Mouse (Mus musculus): ENCODE measurements around the gene Tln1. TPM values are rescaled to one million over a fixed set of nuclear protein-coding genes. Genes with fewer than 3 reads are reported as not detected.
"Not testable (repeated sequence)": the region's sequence is repeated elsewhere in the genome, so short reads cannot be mapped to it uniquely, and the experiment has no call there.

Gene Tln1
- 55.6 and 61.1 TPM in 2 replicates for polyA plus RNA-seq (2012; ENCODE audit: insufficient read depth, insufficient read length, missing spikeins)

DNA sequence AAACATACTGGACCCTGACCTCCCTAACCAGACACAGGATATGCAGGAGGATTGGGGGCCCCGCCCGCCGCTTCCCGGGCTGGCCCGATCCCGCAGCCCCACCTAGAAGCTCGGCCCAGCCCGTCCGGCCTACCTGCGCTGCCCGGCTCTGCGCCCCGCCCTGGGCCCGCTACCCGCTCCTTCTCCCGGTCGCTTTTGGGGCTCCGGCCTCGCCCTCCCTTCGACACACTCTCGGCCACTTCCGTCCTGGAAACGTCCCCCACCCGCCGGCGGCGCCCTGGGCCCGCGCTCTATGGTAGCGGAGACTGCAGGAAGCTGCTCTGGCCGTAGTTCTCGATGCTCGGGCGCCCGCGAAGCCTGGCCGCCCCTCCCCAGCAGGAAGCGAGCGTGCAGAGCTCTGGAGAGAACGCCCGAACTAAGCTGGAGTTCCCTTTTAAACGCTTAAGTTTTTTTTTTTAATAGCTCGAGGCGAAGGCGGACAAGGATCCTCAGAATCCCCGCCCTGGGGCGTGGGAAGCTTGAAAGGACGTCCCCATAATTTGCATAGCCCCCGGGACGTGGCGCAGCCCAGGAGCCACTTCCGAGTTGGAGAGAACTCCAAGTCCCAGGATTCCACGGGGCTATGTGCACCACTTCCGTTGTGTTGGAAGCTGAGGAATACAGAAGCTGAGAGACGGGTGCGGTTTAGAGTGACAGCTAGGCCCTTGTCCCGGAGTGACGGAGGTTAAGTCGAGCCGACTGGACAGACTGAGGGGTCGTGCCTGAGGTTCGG lies at the start of gene Tln1, which contains the start of gene Creb3:
Gene Tln1 (minus strand): TSS at position 695 of the 772 bp plus-strand sequence.
Gene Creb3 (plus strand): TSS at position 336 of the 772 bp plus-strand sequence.
- H3K27ac ChIP-seq (replicated peaks; ENCODE audit: low read depth, low read length), result peak within 1 kb of the TSS; percentile 96
- H3K4me1 ChIP-seq (ENCODE audit: control insufficient read depth, insufficient read depth, insufficient read length, low read length), result peaks cover 26% of the 10 kb centered on the region
- peak within 1 kb of the TSS; percentile 97 for H3K4me3 ChIP-seq (ENCODE audit: insufficient read depth, low read depth, low read length)

DNA sequence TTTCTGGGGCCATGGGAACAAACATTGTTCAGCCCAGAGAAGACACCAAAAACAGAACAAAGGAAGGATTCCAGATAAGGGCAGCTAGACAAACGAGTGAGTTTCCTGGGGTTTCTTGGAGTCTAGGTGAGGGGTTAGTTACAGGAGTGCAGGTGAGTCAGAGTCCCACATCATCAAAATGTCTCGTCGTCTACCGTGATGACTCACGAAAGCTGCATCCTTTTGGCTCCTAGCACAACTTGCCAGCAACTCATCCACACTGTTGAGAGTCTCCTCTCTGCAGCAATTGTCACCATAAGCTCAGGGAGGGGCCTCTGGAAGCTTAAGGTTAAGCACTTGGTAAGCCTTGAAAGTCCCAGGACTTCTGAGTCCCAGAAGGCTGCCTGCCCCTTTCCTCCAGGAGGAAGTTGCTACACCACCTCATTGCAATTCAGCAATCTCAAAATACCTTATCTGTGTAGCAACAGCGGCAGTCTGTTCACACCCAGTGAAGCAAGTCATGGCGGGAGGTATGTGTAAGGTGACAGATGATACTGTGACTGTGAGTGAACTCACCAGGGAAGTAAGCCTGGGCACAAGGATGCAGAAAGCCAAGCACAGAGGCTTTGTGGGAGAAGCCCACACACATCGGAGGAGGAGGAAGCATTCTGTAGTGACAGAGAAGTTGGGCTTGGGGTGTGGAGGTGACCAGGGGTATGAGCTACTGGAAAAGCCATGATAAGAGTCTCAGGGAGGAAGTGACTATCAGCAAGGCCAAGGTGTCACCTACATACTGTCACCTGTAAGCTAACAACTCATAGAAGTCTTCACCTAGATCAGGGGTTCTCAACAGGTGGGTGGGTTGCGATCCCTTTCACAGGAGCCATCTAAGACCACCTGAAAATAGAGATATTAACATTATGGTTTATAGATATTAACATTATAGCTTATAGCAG lies 42.5 kb upstream of the Tln1 start:
- Histone ChIP-seq H3K4me1 (ENCODE audit: control insufficient read depth, insufficient read depth, insufficient read length, low read length) (no peaks in the 10 kb centered on the region), H3K27ac (replicated peaks; ENCODE audit: low read depth, low read length) (no peak overlapping the region), H3K4me3 (ENCODE audit: insufficient read depth, low read depth, low read length) (no peak overlapping the region)

DNA sequence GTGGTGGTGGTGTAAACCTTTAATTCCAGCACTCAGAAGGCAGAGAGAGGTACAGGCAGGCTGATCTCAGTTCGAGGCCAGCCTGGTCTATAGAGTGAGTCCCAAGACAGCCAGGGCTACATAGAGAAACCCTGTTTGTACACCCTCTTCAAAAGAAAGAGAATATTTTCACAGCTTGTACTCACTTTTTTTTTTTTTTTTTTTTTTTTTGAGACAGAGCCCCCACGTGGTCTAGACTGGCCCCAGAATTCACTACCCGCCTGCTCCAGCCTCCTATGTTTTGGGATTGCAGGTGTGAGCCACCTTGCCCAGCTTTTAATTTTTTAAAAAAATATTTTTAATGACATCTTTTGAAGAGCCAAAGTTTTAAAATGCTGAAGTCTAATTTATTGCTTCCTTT lies 41.6 kb upstream of the Tln1 start:
- no peak overlapping the region for H3K27ac ChIP-seq (replicated peaks; ENCODE audit: low read depth, low read length)
- H3K4me3 ChIP-seq (ENCODE audit: insufficient read depth, low read depth, low read length), result no peak overlapping the region
- H3K4me1 ChIP-seq (ENCODE audit: control insufficient read depth, insufficient read depth, insufficient read length, low read length), result no peaks in the 10 kb centered on the region

DNA sequence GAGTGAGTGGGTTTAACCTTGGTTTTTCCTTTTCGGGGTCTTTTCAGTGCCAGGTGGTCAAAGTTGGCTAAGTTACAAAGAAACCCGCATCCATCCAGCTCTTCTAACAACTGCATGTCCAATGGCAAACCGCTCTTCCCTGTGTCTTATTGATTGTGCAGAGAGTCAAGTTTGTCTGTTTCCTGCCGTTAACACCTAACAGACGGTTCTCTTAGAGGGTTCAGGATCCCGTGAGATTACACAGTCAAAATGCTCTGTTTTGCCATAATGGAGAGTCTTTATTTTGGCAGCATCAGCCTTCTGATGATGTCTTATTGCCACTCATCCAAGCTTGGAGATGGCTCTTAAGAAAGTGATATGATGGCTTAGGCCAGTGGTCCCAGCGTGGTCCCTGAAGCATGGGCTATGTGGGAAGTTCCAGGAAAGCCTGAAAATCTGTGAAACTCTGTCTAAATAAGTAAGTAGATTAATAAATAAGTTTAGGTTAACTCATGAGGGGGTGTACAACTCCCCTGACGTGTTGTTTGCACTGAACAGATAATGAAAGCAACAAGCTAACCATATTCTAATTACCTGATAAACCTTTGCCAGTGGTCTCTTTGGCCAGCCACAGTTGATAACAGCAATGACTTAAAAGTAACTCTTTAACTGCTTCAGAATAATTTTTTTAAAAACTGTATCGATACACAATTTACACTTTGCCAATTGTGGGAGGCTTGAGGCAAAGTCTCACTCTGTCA lies 37.9 kb upstream of the Tln1 start:
- H3K27ac ChIP-seq (replicated peaks; ENCODE audit: low read depth, low read length), result no peak overlapping the region
- H3K4me1 ChIP-seq (ENCODE audit: control insufficient read depth, insufficient read depth, insufficient read length, low read length), result no peaks in the 10 kb centered on the region
- H3K4me3 ChIP-seq (ENCODE audit: insufficient read depth, low read depth, low read length), result no peak overlapping the region

DNA sequence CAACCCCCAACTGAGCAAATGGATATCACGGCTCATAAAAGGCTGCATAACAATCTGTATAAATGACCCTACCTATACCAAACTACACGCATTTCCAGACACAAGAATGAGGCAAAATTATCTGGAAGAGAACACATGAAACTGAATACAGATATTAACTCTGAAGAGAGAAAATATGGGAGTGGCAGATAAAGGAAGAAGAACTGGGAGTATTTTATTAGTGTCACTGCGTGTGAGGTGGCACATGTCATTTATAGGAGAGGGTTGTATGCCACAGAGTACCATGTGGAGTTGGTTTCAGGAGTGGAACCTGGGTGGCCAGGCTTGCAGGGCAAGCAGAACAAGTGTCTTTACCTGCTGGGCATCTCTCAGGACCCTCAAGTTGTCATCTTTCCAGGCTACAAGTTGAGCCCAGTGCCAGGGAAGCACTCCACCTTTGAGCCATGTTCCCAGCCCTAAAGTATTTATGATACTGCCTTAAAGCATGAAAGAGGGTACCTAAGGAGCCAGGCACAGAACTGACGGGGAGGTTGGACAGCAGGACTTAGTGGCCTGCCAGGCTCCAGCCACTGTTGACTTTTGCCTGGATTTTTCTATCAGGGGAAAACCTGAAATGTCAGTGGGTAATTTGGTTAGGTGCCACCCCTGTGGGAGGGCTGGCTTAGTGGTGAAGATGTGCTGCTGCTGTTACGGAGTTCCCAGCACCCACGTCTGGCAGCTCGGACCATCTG lies 36.3 kb upstream of the Tln1 start:
- Histone ChIP-seq H3K27ac (replicated peaks; ENCODE audit: low read depth, low read length) (no peak overlapping the region), H3K4me3 (ENCODE audit: insufficient read depth, low read depth, low read length) (no peak overlapping the region), H3K4me1 (ENCODE audit: control insufficient read depth, insufficient read depth, insufficient read length, low read length) (no peaks in the 10 kb centered on the region)

DNA sequence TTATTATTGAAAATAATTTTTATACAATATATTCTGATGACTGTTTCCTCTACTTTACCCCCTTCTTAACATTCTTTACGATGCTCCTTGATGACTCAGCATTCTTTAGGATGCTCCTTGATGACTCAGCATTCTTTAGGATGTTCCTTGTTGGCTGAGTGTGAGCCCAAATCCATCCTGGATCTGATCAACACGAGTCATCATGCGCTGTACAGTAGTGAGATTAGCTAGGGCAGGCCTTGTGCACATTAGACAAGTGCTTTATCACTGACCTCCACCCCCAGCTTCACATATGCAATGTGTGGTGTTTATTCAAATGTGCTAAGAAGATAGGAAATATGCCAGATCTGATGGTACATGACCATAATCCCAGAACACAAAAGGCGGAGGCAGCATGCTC lies 35.7 kb upstream of the Tln1 start:
- H3K27ac ChIP-seq (replicated peaks; ENCODE audit: low read depth, low read length), result no peak overlapping the region
- no peak overlapping the region for H3K4me3 ChIP-seq (ENCODE audit: insufficient read depth, low read depth, low read length)
- H3K4me1 ChIP-seq (ENCODE audit: control insufficient read depth, insufficient read depth, insufficient read length, low read length), result no peaks in the 10 kb centered on the region

DNA sequence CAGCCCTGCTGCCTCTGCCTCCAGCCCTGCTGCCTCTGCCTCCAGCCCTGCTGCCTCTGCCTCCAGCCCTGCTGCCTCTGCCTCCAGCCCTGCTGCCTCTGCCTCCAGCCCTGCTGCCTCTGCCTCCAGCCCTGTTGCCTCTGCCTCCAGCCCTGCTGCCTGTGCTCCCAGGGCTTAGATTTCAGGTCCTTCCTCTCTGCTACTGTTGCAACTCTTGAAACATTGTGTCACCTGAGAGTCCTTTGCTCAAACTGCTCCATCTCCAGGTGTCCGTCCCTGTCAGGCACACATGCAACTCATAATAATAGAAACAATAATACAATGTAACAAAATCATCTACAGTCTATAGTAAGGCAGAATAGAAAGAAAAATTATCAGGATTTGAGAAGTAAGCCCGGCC lies 34.1 kb upstream of the Tln1 start:
- not testable (repeated sequence) for H3K4me3 ChIP-seq (ENCODE audit: insufficient read depth, low read depth, low read length); H3K4me1 ChIP-seq (ENCODE audit: control insufficient read depth, insufficient read depth, insufficient read length, low read length)

DNA sequence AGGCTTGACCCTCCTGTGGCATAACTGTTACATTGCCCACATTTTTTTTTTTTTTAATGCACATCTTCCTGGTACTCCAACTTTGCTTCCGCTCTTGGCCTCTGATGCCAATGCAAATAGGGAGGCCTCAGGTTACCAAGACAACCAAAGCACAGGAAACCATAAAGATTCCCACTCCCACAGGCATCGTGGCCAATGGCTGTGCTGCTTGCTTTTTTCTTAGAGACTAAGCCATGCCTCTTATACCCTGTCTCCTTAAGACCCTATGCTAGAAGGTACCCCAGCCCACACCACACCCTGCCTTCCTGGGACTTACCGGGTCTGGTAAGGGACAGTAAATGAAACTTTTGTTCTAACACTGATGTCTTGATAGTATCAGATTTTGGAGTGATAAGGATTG lies 31.0 kb upstream of the Tln1 start:
- Histone ChIP-seq H3K4me1 (ENCODE audit: control insufficient read depth, insufficient read depth, insufficient read length, low read length) (no peaks in the 10 kb centered on the region), H3K27ac (replicated peaks; ENCODE audit: low read depth, low read length) (no peak overlapping the region), H3K4me3 (ENCODE audit: insufficient read depth, low read depth, low read length) (no peak overlapping the region)

More for the DNA sequence above, 34.1 kb upstream of the Tln1 start:
- not testable (repeated sequence) for H3K27ac ChIP-seq (replicated peaks; ENCODE audit: low read depth, low read length)

DNA sequence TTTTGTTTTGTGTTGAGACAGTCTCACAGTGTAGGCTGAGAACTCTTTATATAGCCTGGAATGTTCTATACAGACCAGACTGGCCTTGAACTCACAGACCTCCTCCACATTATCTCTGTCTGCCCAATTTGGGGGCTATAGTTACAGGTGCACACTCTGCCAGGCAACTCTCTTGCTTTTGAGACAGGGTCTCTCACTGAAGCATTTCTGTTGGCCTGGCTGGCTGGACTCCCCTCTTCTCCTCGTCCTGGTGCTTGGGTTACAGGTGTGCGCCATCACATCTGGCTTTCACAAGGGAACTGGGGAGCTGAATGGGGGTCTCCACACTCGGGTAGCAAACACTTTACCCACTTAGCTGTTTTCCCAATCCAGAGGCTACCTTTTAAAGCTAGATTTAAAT lies 29.5 kb upstream of the Tln1 start:
- H3K4me3 ChIP-seq (ENCODE audit: insufficient read depth, low read depth, low read length), result no peak overlapping the region
- H3K27ac ChIP-seq (replicated peaks; ENCODE audit: low read depth, low read length), result no peak overlapping the region
- H3K4me1 ChIP-seq (ENCODE audit: control insufficient read depth, insufficient read depth, insufficient read length, low read length), result peaks cover 5% of the 10 kb centered on the region; the same call in 1 of the 2 replicates

DNA sequence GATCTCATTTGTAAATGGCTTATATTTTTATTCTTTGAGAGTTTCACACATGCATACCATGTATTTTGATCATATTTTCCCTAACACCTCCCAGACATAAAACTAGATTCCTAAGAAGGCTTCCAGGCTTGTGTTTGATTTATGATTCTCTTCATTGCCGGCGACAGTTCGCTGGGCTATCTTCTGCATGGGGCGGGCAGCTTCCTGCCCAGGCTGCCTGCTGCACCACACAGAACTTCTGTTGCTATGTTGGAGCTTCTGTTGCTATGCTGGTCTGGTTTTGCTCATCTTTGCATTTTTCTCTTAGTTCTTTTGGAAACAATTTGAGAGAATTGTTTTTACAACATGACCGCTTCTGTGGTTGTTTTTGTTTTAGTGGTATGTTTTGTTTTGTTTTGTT lies 29.1 kb upstream of the Tln1 start:
- peaks cover 8% of the 10 kb centered on the region for H3K4me1 ChIP-seq (ENCODE audit: control insufficient read depth, insufficient read depth, insufficient read length, low read length)
- no peak overlapping the region for H3K27ac ChIP-seq (replicated peaks; ENCODE audit: low read depth, low read length)
- no peak overlapping the region for H3K4me3 ChIP-seq (ENCODE audit: insufficient read depth, low read depth, low read length)

DNA sequence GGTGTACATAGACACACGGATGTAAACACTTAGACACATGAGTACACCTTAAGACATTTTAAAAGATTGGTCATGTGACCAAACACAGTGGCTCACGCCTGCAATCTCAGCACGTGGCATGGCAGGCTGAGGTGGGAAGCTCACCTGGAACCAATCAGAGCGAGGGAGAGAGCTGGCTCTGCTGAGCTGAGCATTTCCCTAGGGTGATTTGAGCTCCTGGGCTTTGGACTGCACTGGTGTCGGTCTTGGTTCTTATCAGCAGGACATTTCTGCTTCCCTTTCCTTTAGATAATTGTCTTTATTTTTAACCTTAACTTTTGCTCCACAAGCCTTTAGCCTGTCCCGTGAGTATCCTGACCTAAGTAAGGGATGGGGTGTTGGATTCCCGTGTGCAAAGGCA lies 25.2 kb upstream of the Tln1 start:
- Histone ChIP-seq H3K4me1 (ENCODE audit: control insufficient read depth, insufficient read depth, insufficient read length, low read length) (peaks cover 20% of the 10 kb centered on the region), H3K27ac (replicated peaks; ENCODE audit: low read depth, low read length) (peak overlapping the region; percentile 99), H3K4me3 (ENCODE audit: insufficient read depth, low read depth, low read length) (no peak overlapping the region)

DNA sequence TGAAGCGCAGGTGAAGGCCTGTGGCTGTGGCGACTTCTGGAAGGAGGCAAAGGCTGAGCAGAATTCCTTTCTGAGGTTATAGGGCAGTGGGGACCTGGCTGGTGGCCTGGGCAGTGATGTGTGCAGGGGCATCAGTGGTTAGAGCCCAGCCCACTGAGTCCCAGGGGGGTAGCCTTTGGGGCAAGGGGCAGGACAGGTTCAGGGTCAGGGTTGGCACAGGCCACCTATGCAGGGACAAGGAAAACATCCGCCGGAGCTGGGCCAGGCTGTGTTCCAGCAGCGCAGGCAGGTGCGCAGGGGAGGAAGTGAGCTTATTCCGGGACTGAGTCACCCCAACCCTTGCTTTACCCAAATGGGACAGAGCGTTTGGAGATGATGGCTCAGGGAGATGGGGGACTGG lies 23.9 kb upstream of the Tln1 start:
- Histone ChIP-seq H3K4me3 (ENCODE audit: insufficient read depth, low read depth, low read length) (no peak overlapping the region), H3K27ac (replicated peaks; ENCODE audit: low read depth, low read length) (peak overlapping the region; percentile 99), H3K4me1 (ENCODE audit: control insufficient read depth, insufficient read depth, insufficient read length, low read length) (peaks cover 20% of the 10 kb centered on the region)

DNA sequence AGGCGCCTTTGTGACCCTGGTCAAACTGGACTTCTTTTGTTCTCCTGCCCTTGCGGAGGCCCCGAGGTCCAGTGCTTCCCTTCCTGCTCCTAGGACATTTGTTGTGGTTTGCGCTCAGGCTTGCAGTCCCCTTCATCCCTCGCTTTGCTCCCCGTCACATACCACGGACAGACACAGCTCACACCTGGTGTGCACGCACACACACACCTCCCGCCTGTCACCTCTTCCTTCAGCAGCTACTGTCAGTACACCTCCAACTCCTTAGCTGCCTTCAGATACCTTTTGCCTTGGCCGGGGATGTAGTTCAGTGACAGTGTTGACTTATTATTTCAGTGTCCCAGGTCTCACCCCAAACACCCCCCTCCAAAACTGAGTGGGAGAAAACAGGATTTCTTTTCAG lies 23.2 kb upstream of the Tln1 start:
- Histone ChIP-seq H3K4me3 (ENCODE audit: insufficient read depth, low read depth, low read length) (no peak overlapping the region), H3K27ac (replicated peaks; ENCODE audit: low read depth, low read length) (peak overlapping the region; percentile 96), H3K4me1 (ENCODE audit: control insufficient read depth, insufficient read depth, insufficient read length, low read length) (peaks cover 20% of the 10 kb centered on the region)
